In the genomic region with DNA sequence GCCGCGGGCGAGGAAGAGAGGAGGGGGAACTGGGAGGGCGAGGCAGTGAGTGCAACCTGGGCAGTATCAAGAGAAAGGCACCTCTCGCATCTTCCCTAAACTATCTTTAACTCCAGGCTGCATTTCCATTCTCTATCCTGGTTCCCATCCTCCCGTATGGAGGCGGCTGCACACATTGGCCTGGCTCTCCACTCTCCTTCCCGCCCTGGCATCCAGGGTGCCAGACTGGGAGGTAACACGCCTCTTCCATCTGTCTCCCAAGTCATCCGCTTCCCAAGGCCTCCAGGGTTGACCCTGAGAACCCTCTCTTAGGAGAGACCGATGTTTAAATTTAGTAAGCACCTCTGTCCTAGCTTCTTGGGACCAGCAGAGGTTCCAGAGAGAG, we compare ENCODE assay signal across 8 mouse cellular contexts. TPM values are rescaled to one million over a fixed set of nuclear protein-coding genes. Genes with fewer than 3 reads are reported as not detected.
DNase-seq lines count a peak whose midpoint lies in the region; ATAC-seq and TF ChIP-seq lines count a peak whose summit lies in the region.

No protein-coding gene starts in this region.

- H3K4me3 ChIP-seq in heart, embryonic 10.5 days: peak overlapping the region; percentile 79
- H3K4me3 ChIP-seq in myocyte: peak overlapping the region; percentile 22

- no peak for TF ChIP-seq POLR2A in myocyte (IDR thresholded peaks at IDR 0.05; ENCODE audit: insufficient read length, low read depth)

- intact Hi-C loops in left cerebral cortex, postnatal 4 days (cut with DNase I): no loop called here

- H3K36me3 ChIP-seq in heart, embryonic 10.5 days: no peaks in the 10 kb centered on the region
- H3K36me3 ChIP-seq in myocyte (ENCODE audit: control insufficient read depth, insufficient read depth): no peaks in the 10 kb centered on the region

- no peaks in the 10 kb centered on the region for H3K79me2 ChIP-seq in myocyte (ENCODE audit: control insufficient read depth, insufficient read depth)

- ATAC-seq in granulocyte monocyte progenitor cell, adult 5-6 weeks (replicated peaks; ENCODE audit: poor library complexity, severe bottlenecking): no peak

- peak; percentile 91 for DNase-seq in heart, adult 11 months
- no peak for DNase-seq in heart, adult 8-10 months (ENCODE audit: low spot score)
- DNase-seq in cerebellum, adult 11-12 months: peak; percentile 79
- DNase-seq in heart, embryonic 10.5 days (ENCODE audit: low spot score): no peak
- peak; percentile 66 for DNase-seq in left cerebral cortex, postnatal 4 days
- DNase-seq in thymus, adult 18-20 months: no peak

- peaks cover 36% of the 10 kb centered on the region for H3K27me3 ChIP-seq in heart, embryonic 10.5 days (ENCODE audit: insufficient read depth, poor library complexity, severe bottlenecking)
- H3K27me3 ChIP-seq in myocyte (ENCODE audit: control insufficient read depth, insufficient read depth, insufficient read length): peaks cover 6% of the 10 kb centered on the region

- peak overlapping the region; percentile 67 for H3K4me2 ChIP-seq in myocyte (ENCODE audit: low read depth)

- under 1% methylated on average over 6 of the region's 11 CpGs for WGBS in heart, embryonic 10.5 days

- peak overlapping the region; percentile 33 for H3ac ChIP-seq in myocyte (ENCODE audit: control insufficient read depth, insufficient read length)

- H3K9me3 ChIP-seq in heart, embryonic 10.5 days: no peaks in the 10 kb centered on the region

- peak overlapping the region; percentile 87 for H3K27ac ChIP-seq in heart, embryonic 10.5 days

- H3K4me1 ChIP-seq in heart, embryonic 10.5 days: peaks cover 29% of the 10 kb centered on the region

TF ChIP-seq in myocyte, 11 proteins besides CTCF, POLR2A, EP300 and RAD21:
- TF ChIP-seq USF1 (IDR thresholded peaks at IDR 0.05; ENCODE audit: low read depth): no peak
TF ChIP-seq in myocyte: peak in this region for 0.

RNA-seq across cellular contexts. Expression of gene Adgrl1, which starts 24.3 kb away (rescaled TPM):
- 10 to 100 TPM; 10.8 to 17.6 (median 14.2) TPM for total RNA-seq in heart, adult 8-10 months (2022)
- polyA plus RNA-seq in heart, embryonic 10.5 days (2016; fragmentation: Nextera tagmentation; extraction: Ambion mirVana): 8.5 and 12.0 TPM in 2 replicates
- 100 to 1,000 TPM; 398 to 418 TPM for total RNA-seq in left cerebral cortex, postnatal 4 days (2021)
- 11.5 TPM for polyA plus RNA-seq in myocyte (2012; fragmentation: generic; extraction: Trizol)
- 1.4 and 2.4 TPM in 2 replicates for total RNA-seq in granulocyte monocyte progenitor cell, adult 5-6 weeks (2014; fragmentation: Nextera tagmentation)
- total RNA-seq in granulocyte monocyte progenitor cell, adult 5-6 weeks (2017): 2.4 and 3.6 TPM in 2 replicates

Comparison
In these comparisons a context has a peak if more than half of its experiments do, and no peak if none do; other contexts are left out.
1. DNase-seq: peak in heart, adult 11 months (single experiment), cerebellum, adult 11-12 months (single experiment) and left cerebral cortex, postnatal 4 days (single experiment); none in heart, adult 8-10 months (single experiment), heart, embryonic 10.5 days (single experiment) and thymus, adult 18-20 months (0 of 2).
2. RNA of gene Adgrl1, which starts 24.3 kb away (total RNA-seq): 398 to 418 TPM in left cerebral cortex, postnatal 4 days; 10.8 to 17.6 TPM in heart, adult 8-10 months and 1.4 to 3.6 TPM in granulocyte monocyte progenitor cell, adult 5-6 weeks; every median in the first group is over 10 times any median in the second.